Mouse (Mus musculus) forelimb bud, embryonic 11.5 days (tissue): ENCODE results near the gene Gramd1b.
A peak's percentile ranks its signal among the peaks of the same experiment; 100 is the strongest.

Experiments used
- DNase-seq: peaks from one replicate; pipeline ENCODE4 v3.0.0-alpha.2; 2012; ENCODE audit warnings: low read depth, low spot score

Gramd1b gene

GRCm38 (mm10) chr9:40531027-40531621 is at the start of gene Gramd1b:
Gramd1b (minus strand) TSS chr9:40531383.
- DNase-seq: peak; percentile 26

DNA sequence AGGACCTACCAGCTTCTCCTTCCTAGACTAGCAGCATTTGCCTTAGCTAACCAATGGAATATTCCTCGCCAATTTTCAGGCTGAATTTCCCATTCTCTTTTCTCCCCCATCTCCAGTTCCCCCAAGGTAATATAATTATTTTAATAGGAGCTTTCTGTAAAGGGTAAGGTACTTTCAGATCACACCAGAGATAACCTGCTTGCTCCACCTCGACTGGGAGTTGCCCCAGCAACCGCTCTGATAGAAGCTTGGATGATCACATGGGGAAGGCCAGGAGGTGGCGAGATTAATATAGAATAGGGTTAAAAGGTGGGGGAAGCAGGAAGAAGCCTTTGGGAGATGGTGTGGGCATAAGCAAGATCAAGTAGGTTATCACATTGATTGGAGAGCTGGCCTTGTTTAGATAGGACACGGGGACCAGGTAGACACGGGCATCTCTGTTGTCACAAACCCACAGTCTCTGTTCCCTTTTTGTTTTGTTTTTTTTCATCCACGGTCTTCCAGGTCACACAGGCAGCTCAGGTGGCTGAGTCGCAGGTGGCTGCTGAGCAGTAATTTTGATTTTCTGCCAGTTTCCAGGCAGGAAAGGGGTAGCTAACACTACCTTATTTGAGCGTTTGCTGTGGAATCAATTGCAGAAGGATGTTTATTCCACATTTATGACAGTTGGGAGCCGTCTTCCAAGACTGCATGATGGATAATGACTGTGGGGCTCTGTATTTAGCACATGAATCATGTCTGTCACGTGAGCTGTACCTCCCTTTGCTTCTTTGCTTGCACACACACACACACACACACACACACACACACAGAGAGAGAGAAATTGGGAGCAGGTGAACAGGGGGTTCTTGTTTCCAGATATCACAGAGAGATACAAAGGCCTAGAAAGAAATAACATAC is 47.8 kb upstream of the Gramd1b start:
- DNase-seq: no peak

- DNase-seq: no peak
Observed at GRCm38 (mm10) chr9:40577132-40577531, 45.9 kb upstream of the Gramd1b start.

GRCm38 (mm10) chr9:40575053-40575985 is 44.1 kb upstream of the Gramd1b start:
- peak; percentile 4 for DNase-seq

DNA sequence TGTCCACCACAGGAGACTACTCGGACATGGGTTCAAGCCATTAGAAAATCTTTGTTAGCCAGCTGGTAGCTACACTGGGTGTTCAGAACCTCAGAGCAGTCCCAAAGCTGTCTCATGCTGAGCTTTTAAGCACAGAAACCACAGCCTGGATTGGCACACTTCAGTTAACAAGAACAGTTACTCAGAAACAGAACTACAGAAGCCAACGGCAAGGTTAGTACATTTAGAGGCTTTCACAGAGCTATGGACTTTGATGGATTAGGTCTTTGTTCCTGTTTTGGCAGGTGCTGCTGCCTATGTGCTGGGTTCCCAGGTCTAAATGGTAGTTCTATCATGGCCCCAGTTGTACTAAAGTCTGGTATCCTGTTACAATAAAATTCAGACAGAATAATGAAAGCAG is 40.1 kb upstream of the Gramd1b start:
- no peak for DNase-seq

GRCm38 (mm10) chr9:40568070-40568469 is 36.9 kb upstream of the Gramd1b start:
- no peak for DNase-seq

- no peak for DNase-seq
Observed at GRCm38 (mm10) chr9:40563750-40564149, 32.6 kb upstream of the Gramd1b start.

- DNase-seq: no peak
Observed at GRCm38 (mm10) chr9:40559646-40560045, 28.5 kb upstream of the Gramd1b start.

- no peak for DNase-seq
Observed at GRCm38 (mm10) chr9:40557796-40558195, 26.6 kb upstream of the Gramd1b start.

GRCm38 (mm10) chr9:40556396-40556795 is 25.2 kb upstream of the Gramd1b start:
- no peak for DNase-seq

DNA sequence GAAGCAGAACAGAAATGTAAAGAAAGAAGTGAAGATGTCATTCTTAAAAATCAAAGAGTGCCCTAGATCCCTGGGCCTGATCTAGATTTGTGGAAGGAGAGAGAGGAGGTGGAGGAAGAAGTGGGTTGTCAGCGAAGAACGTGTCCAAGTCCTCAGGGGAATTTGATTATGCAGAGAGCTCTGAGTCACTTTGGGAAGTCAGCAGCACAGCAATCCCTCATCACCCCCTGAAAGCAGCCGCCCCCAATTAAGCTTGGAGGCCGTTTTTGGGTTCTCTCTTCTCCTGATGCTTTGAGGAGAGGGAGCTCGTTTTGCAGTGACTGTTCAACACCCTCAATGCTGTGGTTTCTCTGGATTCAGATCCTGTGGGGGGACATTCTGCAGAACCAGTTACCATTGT is 24.1 kb upstream of the Gramd1b start:
- DNase-seq: no peak

GRCm38 (mm10) chr9:40547876-40548275 is 16.7 kb upstream of the Gramd1b start:
- DNase-seq: no peak

DNA sequence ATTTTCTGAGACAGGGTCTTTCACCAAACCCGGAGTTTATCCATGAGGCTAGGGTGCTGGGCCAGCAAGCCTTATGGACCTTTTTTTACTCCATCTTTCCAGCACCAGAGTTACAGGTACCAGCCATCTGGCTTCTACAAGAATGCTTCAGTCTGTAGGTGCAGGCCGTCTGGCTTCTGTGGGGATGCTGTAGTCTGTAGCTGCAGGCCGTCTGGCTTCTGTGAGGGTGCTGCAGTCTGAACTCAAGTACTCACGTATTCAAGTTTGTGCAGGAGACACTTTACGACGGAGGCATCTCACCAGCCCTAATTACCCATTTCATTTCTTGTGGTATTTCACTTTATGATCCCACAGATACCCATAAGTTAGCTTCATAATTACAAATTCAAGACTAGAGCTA is 14.0 kb upstream of the Gramd1b start:
- DNase-seq: no peak

DNA sequence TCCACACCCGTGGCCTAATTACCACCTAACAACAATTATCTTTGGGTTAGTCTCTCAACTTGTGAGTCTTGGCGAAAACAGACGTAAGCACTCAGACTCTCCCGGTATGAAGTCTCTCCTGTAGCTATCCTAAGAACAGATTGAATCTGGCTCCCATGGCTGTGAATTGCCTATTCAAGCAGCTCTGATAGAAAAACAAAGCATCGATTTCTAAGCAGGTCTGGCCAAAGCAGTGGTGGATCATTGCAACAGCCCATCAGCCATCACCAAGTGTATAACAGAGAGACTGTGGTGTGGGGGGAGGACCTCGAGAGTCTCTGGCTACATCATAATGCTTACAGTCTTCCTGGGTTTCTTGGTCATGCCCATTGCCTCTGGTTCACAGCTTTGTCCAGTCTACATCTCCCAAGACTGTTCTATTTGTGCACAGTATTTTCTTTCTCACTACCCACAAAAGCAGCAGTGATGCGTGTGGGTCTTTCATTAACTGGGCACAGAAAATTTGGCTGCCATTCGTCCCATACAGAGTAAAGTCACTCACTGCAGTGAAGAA is 8.5 kb upstream of the Gramd1b start:
- no peak for DNase-seq

DNA sequence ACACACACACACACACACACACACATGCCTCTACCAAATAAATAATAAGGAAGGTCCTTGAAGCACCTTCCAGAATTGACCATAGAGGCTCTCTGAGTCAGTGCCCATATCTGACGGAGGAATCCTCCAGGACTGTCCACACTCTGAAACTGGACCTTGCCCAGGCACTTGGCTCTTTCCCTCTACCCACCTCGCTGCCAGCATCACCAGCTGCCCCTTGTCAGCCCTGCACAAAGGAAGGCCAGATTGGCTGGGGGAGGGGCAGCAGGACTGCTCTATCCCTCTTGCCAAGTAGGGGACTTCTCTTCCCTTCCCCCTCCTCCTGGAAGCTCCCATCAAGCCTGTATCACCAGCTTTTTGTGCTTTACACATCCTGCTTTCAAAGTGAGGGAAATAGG is 6.5 kb upstream of the Gramd1b start:
- no peak for DNase-seq

DNA sequence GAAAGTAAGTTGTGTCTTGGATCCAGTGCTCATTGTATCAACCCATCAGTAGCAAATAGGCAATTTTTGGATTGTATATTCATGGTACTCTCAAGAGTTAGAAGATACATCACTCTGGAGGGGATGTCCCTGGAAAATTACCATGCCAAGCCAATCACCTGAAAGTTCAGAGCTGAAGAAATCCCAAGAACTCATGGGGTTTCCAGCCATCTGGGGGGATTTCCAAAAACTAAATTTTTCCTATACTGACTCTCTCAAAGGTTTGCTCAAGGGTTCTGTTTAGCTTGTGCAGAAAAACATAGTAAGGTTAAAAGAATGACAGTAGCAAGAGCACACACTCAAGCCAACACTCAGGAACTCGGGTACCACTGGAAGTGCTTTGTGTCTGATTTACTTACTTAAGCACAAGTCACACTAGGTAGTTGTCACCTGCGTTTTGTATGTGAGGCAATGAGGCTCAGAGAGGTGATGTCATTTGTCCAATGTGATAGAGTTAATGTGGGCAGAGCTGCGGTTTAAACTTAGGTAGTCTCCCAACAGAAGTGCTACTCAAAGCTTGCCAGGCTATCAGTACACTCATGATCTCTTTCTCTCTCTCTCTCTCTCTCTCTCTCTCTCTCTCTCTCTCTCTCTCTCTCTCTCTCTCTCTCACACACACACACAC is 6.0 kb upstream of the Gramd1b start:
- no peak for DNase-seq

DNA sequence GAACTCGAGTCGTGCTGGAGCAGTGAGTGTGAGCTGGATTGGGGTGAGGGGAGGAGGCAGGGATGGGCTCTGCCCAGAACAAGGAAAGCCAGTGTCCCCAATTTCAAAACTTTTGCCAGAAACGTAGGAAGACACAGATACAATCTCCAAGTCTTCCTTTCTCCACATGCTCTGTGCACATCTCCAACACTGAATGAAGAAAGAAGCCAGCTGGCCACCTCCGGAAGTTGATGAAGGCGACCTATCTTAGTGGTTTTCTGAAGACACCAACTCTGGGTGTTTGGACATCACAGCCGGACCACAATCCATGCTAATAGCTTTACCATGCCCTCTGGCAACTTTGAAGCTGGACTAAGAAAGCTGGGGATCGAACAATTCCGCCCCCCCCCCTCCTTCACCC is 647 bp downstream of the Gramd1b start:
- no peak for DNase-seq

DNA sequence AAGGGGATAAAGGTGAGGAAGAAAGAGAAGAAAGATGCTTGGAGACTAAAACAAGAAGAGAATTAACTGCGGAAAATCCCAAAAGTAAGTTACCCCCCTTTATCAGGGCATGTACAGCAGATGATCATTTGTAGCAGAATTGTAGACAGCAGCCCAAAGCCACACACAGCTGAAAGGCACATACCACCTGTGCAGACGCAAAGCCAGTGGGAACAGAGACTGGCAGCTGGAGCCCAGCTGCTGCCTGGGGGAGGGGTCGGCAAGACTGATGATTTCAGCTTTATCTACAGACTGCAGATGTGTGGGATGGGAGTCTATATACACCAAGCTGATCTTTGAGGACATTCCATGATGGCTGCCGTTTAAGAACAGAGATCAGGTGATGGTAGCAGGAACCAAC is 2.5 kb downstream of the Gramd1b start:
- DNase-seq: peak; percentile 21

- no peak for DNase-seq
Observed at GRCm38 (mm10) chr9:40526928-40527327, 4.3 kb downstream of the Gramd1b start.

DNA sequence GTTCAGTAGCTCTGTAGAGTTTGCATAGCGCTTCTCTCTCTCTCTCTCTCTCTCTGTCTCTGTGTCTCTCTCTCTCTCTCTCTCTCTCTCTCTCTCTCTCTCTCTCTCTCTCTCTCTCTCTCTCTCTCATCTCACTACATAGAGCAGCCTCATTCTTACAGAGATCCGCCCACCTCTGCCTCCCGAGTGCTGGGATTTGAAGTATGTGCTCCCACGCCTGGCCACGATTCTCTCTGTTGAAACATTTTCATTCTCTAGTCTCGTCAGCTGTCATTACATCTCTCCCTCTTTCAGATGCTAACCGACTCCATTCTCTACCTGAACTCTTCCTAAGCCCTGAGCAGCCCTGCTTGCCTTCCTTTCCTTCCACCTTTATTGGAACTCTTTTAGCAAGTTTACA is 9.0 kb downstream of the Gramd1b start:
- DNase-seq: no peak

DNA sequence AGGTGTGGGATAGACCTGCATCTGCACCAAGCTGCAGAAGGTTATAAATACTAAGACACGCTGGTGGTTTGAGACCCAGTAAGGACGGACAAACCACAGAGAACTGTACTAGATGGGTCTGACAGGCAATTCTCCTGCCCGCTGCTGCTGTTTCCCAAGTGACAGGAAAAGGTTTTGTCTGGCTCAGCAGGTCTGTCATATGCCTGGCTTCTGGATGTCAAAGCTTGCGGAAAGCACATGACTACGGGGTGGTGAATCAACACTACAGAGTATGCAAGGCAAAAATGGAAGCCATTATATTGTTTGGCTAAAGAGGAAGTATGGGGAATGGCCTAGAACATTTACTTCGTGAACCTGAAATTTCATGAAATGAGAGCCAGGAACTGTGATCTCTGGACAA is 10.1 kb downstream of the Gramd1b start:
- no peak for DNase-seq
